ENCODE assay signal across 15 mouse cellular contexts in the genomic region with DNA sequence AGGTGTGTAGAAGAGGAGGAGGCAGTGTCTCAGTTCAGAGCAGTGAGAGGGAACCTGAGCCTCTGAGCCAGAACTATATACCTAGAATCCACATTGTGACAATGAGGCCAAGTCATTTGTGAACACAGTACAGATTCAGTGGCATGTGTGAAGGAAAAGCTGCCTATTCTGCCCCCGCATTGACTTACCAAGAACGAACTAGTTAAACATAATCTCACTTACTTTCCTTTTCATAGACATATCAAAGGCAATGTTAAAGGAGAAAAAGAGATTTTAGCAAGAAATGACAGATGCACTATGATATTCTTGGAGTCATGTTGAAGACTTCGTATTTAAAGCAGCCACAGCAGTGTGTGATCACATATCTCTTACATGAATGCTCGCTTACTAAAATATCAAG.
A peak's percentile ranks its signal among the peaks of the same experiment; 100 is the strongest.
DNase-seq lines count a peak whose midpoint lies in the region; ATAC-seq lines count a peak whose summit lies in the region.
"Had no signal": no experiment of that assay in that cellular context is flagged by ENCODE, and none has a peak within 500 bp of the region (broad histone marks: within the 10 kb centered on the region; RNA-seq: fewer than 3 reads in every experiment).

No protein-coding gene starts in this region.

- peak; percentile 78 for ATAC-seq in frontal cortex, adult (ENCODE audit: low TSS enrichment)
- ATAC-seq: forebrain, embryonic 14.5 days; forebrain, embryonic 16.5 days had no signal

- no peak for DNase-seq in frontal cortex, postnatal 14 days (ENCODE audit: low spot score in 2 of 2)
- DNase-seq in brain, adult 2 months (ENCODE audit: low read depth, low spot score) = peak; percentile 10
- DNase-seq in telencephalon, adult 2 months (ENCODE audit: low read depth, low spot score) = peak; percentile 28
- no peak for DNase-seq in layer of hippocampus, adult 9-10 months (ENCODE audit: low spot score)
- DNase-seq: adrenal gland, adult 2 months; adrenal gland, postnatal 10 days; adrenal gland, postnatal 25 days; cerebellum, adult 11-12 months; cerebellum, adult 2 months; cerebellum, adult 9-10 months; cerebellum, postnatal 10 days; cerebellum, postnatal 25 days had no signal

Comparison
In these comparisons a context has a peak if more than half of its experiments do, and no peak if none do; other contexts are left out.
1. DNase-seq: peak in brain, adult 2 months (single experiment) and telencephalon, adult 2 months (single experiment); none in frontal cortex, postnatal 14 days (0 of 2) and layer of hippocampus, adult 9-10 months (single experiment).